Mouse (Mus musculus): ENCODE data around the gene Dnajb13. TPM values are rescaled to one million over a fixed set of nuclear protein-coding genes. Genes with fewer than 3 reads are reported as not detected.

Dnajb13 gene
- polyA plus RNA-seq, 1 experiment from 2014 or later: 1.7 TPM

- no peak for DNase-seq (ENCODE audit: low spot score)
Measured at GRCm38 (mm10) chr7:100461621-100462151, 53.1 kb downstream of the Dnajb13 start.

- DNase-seq (ENCODE audit: low spot score): no peak
Measured at GRCm38 (mm10) chr7:100459862-100460261, 54.9 kb downstream of the Dnajb13 start.

- DNase-seq (ENCODE audit: low spot score): no peak
Measured at GRCm38 (mm10) chr7:100458153-100458552, 56.6 kb downstream of the Dnajb13 start.

Other genes with a start within 250 kb of the Dnajb13 start
- gene P4ha3, start 229.4 kb downstream of the Dnajb13 start, polyA plus RNA-seq (2015; fragmentation: Nextera tagmentation; extraction: Ambion mirVana): 2.7 and 3.0 TPM in 2 replicates
- 20.5 and 20.6 TPM in 2 replicates for gene C2cd3, start 142.7 kb downstream of the Dnajb13 start, polyA plus RNA-seq (2015; fragmentation: Nextera tagmentation; extraction: Ambion mirVana)
- 41.5 and 48.4 TPM in 2 replicates for gene Ppme1, start 142.7 kb downstream of the Dnajb13 start, polyA plus RNA-seq (2015; fragmentation: Nextera tagmentation; extraction: Ambion mirVana)
- gene Ucp3, start 42.0 kb downstream of the Dnajb13 start, polyA plus RNA-seq (2015; fragmentation: Nextera tagmentation; extraction: Ambion mirVana): 0.12 and 0.14 TPM in 2 replicates
- 803 and 920 TPM in 2 replicates for gene Ucp2, start 21.6 kb downstream of the Dnajb13 start, polyA plus RNA-seq (2015; fragmentation: Nextera tagmentation; extraction: Ambion mirVana)
- gene Coa4, start 22.1 kb upstream of the Dnajb13 start, polyA plus RNA-seq (2015; fragmentation: Nextera tagmentation; extraction: Ambion mirVana): 18.4 and 18.6 TPM in 2 replicates
- 44.4 and 47.4 TPM in 2 replicates for gene Rab6a, start 92.5 kb upstream of the Dnajb13 start, polyA plus RNA-seq (2015; fragmentation: Nextera tagmentation; extraction: Ambion mirVana)
- 102 TPM in 2 replicates for gene Mrpl48, start 93.3 kb upstream of the Dnajb13 start, polyA plus RNA-seq (2015; fragmentation: Nextera tagmentation; extraction: Ambion mirVana)
- 5.8 and 7.1 TPM in 2 replicates for gene Plekhb1, start 147.5 kb upstream of the Dnajb13 start, polyA plus RNA-seq (2015; fragmentation: Nextera tagmentation; extraction: Ambion mirVana)
- 17.2 and 19.2 TPM in 2 replicates for gene Fam168a, start 191.7 kb upstream of the Dnajb13 start, polyA plus RNA-seq (2015; fragmentation: Nextera tagmentation; extraction: Ambion mirVana)

All from thymus, postnatal 0 days (tissue).